Mouse (Mus musculus) lung, postnatal 0 days (tissue): Measurements from ENCODE around the gene Pip5k1b.

Source experiments
- CTCF ChIP-seq: IDR thresholded peaks from 2 replicates; pipeline ENCODE4 v1.5.1; 2016; ENCODE audit warnings: antibody characterized with exemption, mild to moderate bottlenecking
- EP300 ChIP-seq: IDR thresholded peaks from 2 replicates; pipeline ENCODE4 v1.6.1; 2016; ENCODE audit warnings: antibody characterized with exemption, mild to moderate bottlenecking, control low read depth

DNA sequence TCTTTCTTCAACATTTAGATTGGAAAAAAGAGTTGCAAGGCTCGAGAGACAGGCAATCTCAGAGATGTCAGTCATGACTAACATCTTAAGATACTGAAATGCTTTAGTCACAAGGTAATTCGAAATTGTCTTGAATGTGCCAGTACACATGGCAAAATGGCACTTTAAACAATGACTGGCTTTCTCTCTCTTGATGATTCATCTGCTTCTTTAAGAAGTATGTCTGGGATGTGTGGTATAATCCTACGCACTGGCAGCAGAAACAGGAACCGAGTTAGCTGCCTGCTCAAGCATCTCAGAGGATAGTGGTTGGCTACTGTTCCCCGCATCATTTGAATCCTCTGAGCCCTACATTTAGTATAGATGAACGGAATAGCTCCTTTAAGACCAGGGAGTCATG lies 230.0 kb downstream of the Pip5k1b start:
- no peak for TF ChIP-seq CTCF
- no peak for TF ChIP-seq EP300
